Mouse (Mus musculus) kidney, adult 2 months (tissue): ENCODE measurements around the gene Upk3b.

Experiments used
- CTCF ChIP-seq: fragments of 200-500 bp; conservative IDR thresholded peaks from 2 replicates; pipeline ENCODE4 v1.5.1; 2011; ENCODE audit warnings: low read depth, mild to moderate bottlenecking, control low read depth, low read length, moderate library complexity, mixed read lengths; ENCODE audit not compliant: insufficient read depth, insufficient read length
- POLR2A ChIP-seq: fragments of 200-500 bp; IDR thresholded peaks from one replicate; pipeline ENCODE4 v1.6.1; 2011; ENCODE audit warnings: low read depth, low read length, control low read depth

- TF ChIP-seq CTCF (no peak), POLR2A (no peak)
These were observed 34.8 kb downstream of the Upk3b start for GRCm38 (mm10) chr5:136073051-136073450.
